Mouse (Mus musculus): Measurements from ENCODE around the gene Exoc5. TPM values are rescaled to one million over a fixed set of nuclear protein-coding genes. Genes with fewer than 3 reads are reported as not detected.
A peak's percentile ranks its signal among the peaks of the same experiment; 100 is the strongest.
"Not testable (repeated sequence)": the region's sequence is repeated elsewhere in the genome, so short reads cannot be mapped to it uniquely, and the experiment has no call there.

Gene Exoc5
- polyA plus RNA-seq (2011; ENCODE audit: insufficient read depth, insufficient read length, low replicate concordance, missing spikeins): 12.6 and 21.8 TPM in 2 replicates

DNA sequence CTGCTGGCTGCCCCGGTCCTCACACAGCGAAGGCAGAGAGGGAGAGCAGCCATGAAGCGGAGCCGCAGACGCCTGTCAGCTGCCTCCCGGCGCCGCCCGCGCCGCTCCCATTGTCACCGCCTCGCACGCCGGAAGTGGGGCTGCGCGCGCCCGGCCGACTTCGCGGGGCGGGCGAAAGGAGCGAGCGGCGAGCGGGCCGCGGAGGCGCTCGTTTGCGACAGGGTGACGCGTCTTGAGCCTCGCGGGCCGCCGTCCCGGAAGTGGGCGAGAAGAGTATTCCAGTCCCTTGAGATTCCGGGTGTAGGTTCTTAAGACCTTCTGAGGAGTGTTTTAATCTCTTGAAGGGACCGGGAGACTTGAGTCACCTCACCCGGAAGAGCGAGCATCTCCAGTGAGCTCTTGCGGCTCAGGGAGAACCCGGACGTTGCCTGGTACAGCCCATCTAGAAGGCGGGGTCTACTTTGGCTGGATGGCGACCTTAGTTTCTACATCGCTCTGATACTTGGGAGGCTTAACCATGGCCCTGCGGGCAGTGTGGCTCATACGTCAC is at the start of gene Exoc5:
TSS of gene Exoc5 (minus strand) at position 380 of the 550 bp plus-strand sequence.
- peak within 1 kb of the TSS; percentile 99 for H3K4me3 ChIP-seq (replicated peaks; ENCODE audit: control insufficient read depth, low read depth, low read length)
- under 1% methylated on average over 53 of the region's 53 CpGs for WGBS
- TF ChIP-seq POLR2A (IDR thresholded peaks at IDR 0.05; ENCODE audit: borderline replicate concordance, control insufficient read depth, low read depth, low read length): peak; percentile 88
- no peak for TF ChIP-seq CTCF (IDR thresholded peaks at IDR 0.05; ENCODE audit: control insufficient read depth, insufficient read depth, low read length)

DNA sequence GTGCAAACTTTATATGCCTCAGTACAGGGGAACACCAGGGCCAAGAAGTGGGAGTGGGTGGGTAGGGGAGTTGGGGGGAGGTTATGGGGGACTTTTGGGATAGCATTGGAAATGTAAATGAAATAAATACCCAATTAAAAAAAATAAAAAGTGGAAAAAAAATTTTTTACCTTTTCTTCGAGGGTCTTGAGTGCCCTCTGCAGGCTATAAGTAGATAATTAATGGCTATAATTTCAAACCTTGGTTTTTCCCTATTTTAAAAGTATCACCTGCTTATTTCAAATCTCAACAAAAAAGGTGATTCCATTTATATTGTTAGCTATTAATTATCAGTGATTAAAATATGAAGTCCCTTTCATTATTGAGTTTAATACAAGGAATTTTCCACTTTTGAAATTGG is 25.3 kb upstream of the Exoc5 start:
- not testable (repeated sequence) for H3K4me1 ChIP-seq (ENCODE audit: control insufficient read depth, insufficient read depth, low read length); H3K27ac ChIP-seq (ENCODE audit: control insufficient read depth, insufficient read depth, low read depth, low read length, poor library complexity); H3K4me3 ChIP-seq (replicated peaks; ENCODE audit: control insufficient read depth, low read depth, low read length)
- 19% methylated on average over 1 of the region's 1 CpGs for WGBS

More for the DNA sequence above, at the start of gene Exoc5:
- H3K4me1 ChIP-seq (ENCODE audit: control insufficient read depth, insufficient read depth, low read length): no peaks in the 10 kb centered on the region; the same call in 1 of the 2 replicates
- peak within 1 kb of the TSS; percentile 100 for H3K27ac ChIP-seq (ENCODE audit: control insufficient read depth, insufficient read depth, low read depth, low read length, poor library complexity)

DNA sequence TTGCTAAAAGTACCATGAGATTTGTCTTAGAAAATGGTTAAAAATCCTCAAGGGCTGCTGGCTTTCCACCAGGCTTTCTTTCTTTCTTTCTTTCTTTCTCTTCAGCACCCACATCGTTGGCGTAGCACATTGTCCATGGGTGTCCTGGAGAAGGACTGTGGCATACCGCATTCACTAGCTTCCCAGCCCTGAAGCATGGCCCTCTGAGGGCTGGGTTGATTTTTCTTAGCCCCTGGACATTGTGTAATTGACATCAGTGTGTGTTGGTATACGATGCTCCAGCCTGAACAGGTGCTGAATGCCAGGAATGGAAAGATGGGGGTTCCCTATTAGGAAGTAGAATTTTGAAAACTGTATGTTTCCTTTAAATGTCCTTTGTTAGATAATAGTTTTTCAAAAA is 24.8 kb upstream of the Exoc5 start:
- 92% methylated on average over 4 of the region's 4 CpGs for WGBS
- no peaks in the 10 kb centered on the region for H3K4me1 ChIP-seq (ENCODE audit: control insufficient read depth, insufficient read depth, low read length)
- TF ChIP-seq CTCF (IDR thresholded peaks at IDR 0.05; ENCODE audit: control insufficient read depth, insufficient read depth, low read length) (no peak), POLR2A (IDR thresholded peaks at IDR 0.05; ENCODE audit: borderline replicate concordance, control insufficient read depth, low read depth, low read length) (no peak)

DNA sequence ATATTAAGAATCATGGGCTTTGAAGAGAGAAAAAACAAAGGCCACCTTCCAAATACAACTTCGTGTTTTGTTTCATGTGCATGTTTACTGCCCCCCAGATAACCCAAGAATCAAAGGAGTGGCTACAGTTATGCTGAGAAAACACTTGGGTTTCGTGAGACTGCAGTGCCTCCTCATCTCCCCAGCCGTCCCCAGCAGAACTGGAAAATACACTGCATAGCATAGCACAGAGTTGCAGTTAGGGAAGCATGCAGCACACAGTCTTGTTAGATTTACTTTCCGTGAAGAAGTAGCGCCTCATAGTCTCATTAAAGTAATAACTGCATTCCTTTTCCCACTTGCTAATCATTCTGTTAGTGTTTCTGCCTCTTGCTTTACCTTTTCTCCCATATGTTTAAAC is 23.6 kb upstream of the Exoc5 start:
- WGBS: 77% methylated on average over 5 of the region's 5 CpGs
- Histone ChIP-seq H3K4me3 (replicated peaks; ENCODE audit: control insufficient read depth, low read depth, low read length) (no peak overlapping the region), H3K4me1 (ENCODE audit: control insufficient read depth, insufficient read depth, low read length) (no peaks in the 10 kb centered on the region), H3K27ac (ENCODE audit: control insufficient read depth, insufficient read depth, low read depth, low read length, poor library complexity) (no peak overlapping the region)
- TF ChIP-seq CTCF (IDR thresholded peaks at IDR 0.05; ENCODE audit: control insufficient read depth, insufficient read depth, low read length) (no peak), POLR2A (IDR thresholded peaks at IDR 0.05; ENCODE audit: borderline replicate concordance, control insufficient read depth, low read depth, low read length) (no peak)

More for the DNA sequence above, 24.8 kb upstream of the Exoc5 start:
- no peak overlapping the region for H3K4me3 ChIP-seq (replicated peaks; ENCODE audit: control insufficient read depth, low read depth, low read length)
- no peak overlapping the region for H3K27ac ChIP-seq (ENCODE audit: control insufficient read depth, insufficient read depth, low read depth, low read length, poor library complexity)

DNA sequence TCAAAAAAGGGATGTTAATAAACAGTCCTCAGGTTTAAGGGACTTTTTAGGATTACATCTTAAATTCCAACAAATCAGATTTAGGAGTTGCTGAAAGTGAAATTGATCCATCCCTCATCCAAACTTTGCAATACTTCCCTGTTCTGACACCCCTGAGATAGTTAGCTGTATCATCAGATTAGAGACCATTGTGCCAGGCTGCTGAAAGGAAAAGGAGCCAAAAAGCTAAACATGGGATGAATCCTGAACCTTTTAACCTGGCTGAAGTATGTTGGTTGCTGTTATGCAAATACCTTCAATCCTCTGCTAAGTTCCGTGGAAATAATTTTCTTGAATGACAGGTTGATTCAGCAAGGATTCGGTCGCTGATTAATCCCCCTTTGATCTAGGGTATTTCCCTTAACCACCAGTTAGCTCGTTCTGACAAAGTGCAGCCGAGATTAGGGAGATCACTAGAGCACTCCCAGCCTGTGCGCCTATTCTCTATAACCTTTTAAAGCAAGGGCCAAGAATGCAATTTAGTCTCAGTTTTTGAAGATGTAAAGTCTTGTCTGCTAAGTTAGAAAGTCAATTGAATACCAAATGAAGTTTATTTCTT is 23.1 kb upstream of the Exoc5 start:
- Histone ChIP-seq H3K4me1 (ENCODE audit: control insufficient read depth, insufficient read depth, low read length) (no peaks in the 10 kb centered on the region), H3K4me3 (replicated peaks; ENCODE audit: control insufficient read depth, low read depth, low read length) (no peak overlapping the region), H3K27ac (ENCODE audit: control insufficient read depth, insufficient read depth, low read depth, low read length, poor library complexity) (no peak overlapping the region)
- 79% methylated on average over 6 of the region's 6 CpGs for WGBS
- TF ChIP-seq POLR2A (IDR thresholded peaks at IDR 0.05; ENCODE audit: borderline replicate concordance, control insufficient read depth, low read depth, low read length) (no peak), CTCF (IDR thresholded peaks at IDR 0.05; ENCODE audit: control insufficient read depth, insufficient read depth, low read length) (no peak)

DNA sequence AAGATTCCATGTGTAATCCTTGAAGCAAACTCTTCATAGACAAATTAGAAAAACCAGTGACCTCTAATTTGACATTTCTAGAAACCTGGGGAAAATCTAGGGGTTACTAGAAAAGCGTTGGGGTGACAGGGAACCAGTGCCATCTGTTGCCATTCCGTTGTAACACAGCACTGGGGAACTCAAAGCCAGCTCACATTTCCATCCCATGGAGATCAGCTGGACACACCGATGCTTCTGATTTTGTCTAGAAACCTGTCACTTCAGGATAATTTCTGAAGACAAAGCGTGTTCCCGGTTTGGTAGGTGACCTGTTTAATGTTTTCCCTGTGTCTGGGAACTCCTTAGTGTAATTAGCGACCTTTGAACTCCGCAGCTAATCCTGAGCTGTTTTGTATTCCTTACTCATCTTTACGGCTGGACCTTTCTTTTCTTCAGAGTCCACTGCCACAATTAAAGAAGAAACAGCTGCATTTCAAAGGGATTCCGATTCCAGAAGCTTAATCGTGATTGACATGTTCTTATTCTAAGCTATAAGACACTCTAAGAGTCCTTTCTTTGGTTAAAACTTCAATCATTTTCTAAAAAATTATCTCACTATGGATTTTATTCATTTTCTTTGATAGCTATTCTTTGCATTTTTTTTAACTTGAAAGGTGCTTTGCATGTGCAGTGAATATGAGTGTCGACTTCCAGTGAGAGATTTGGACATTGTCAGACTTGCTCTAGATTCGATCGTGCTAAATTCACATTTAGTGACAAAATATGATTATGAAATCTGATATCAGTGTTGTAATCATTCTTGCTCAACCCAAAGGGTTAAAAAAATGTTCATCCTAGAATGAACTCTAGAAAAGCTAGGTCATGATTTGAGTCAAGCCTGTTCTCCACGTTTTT is 21.9 kb upstream of the Exoc5 start:
- Histone ChIP-seq H3K4me3 (replicated peaks; ENCODE audit: control insufficient read depth, low read depth, low read length) (no peak overlapping the region), H3K27ac (ENCODE audit: control insufficient read depth, insufficient read depth, low read depth, low read length, poor library complexity) (no peak overlapping the region), H3K4me1 (ENCODE audit: control insufficient read depth, insufficient read depth, low read length) (no peaks in the 10 kb centered on the region)
- WGBS: 79% methylated on average over 14 of the region's 14 CpGs
- TF ChIP-seq CTCF (IDR thresholded peaks at IDR 0.05; ENCODE audit: control insufficient read depth, insufficient read depth, low read length) (no peak), POLR2A (IDR thresholded peaks at IDR 0.05; ENCODE audit: borderline replicate concordance, control insufficient read depth, low read depth, low read length) (no peak)

DNA sequence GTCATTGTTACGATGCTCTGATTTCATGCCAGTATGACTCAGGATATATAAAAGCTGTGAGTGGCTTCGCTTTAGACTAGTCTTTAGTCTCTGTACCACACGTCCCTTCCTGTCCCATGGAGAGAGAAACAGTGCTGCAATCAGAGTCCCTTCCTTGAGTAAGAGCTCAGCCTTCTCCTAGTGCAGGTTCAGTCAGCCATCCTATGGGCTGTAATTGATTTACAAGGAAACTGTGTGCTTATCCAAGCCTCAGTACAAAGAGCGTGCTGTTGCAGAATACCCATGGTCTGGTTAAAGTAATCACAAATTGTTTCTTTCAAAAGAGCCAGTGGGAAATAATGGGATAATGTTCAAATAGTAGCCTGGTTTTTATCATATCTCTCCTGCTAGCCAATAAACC is 20.1 kb upstream of the Exoc5 start:
- Histone ChIP-seq H3K4me3 (replicated peaks; ENCODE audit: control insufficient read depth, low read depth, low read length) (no peak overlapping the region), H3K4me1 (ENCODE audit: control insufficient read depth, insufficient read depth, low read length) (no peaks in the 10 kb centered on the region), H3K27ac (ENCODE audit: control insufficient read depth, insufficient read depth, low read depth, low read length, poor library complexity) (no peak overlapping the region)
- WGBS: 84% methylated on average over 4 of the region's 4 CpGs
- TF ChIP-seq CTCF (IDR thresholded peaks at IDR 0.05; ENCODE audit: control insufficient read depth, insufficient read depth, low read length): no peak
- no peak for TF ChIP-seq POLR2A (IDR thresholded peaks at IDR 0.05; ENCODE audit: borderline replicate concordance, control insufficient read depth, low read depth, low read length)

DNA sequence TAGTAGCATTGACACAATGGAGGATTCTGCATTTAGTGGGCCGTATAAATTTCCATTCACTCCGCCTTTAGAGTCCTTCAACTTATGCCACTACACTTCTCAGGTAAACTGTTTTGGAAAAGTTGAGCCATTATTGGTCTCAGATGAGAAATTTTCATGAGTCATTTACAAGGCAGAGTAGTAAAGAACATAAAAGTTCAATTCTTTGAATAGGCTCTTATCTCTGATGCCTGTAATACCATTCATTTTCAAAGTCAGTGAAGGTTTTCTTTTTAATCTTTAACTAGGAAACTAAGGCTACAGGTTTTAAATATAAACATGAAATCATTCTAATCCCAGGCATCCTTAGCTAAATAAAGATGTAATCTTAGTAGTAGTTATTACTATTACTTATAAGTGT is 12.4 kb upstream of the Exoc5 start:
- H3K4me3 ChIP-seq (replicated peaks; ENCODE audit: control insufficient read depth, low read depth, low read length): no peak overlapping the region

More for the DNA sequence above, 12.4 kb upstream of the Exoc5 start:
- Histone ChIP-seq H3K27ac (ENCODE audit: control insufficient read depth, insufficient read depth, low read depth, low read length, poor library complexity) (no peak overlapping the region), H3K4me1 (ENCODE audit: control insufficient read depth, insufficient read depth, low read length) (no peaks in the 10 kb centered on the region; the same call in 1 of the 2 replicates)
- TF ChIP-seq CTCF (IDR thresholded peaks at IDR 0.05; ENCODE audit: control insufficient read depth, insufficient read depth, low read length) (no peak), POLR2A (IDR thresholded peaks at IDR 0.05; ENCODE audit: borderline replicate concordance, control insufficient read depth, low read depth, low read length) (no peak)
- 98% methylated on average over 2 of the region's 2 CpGs for WGBS

All from bone marrow, adult 2 months (tissue).